Mouse (Mus musculus): Measurements from ENCODE around the gene Bri3. TPM values are rescaled to one million over a fixed set of nuclear protein-coding genes. Genes with fewer than 3 reads are reported as not detected.

Gene Bri3
- 126 and 150 TPM in 2 replicates for polyA plus RNA-seq (2016; fragmentation: Nextera tagmentation; extraction: Ambion mirVana)

- Histone ChIP-seq H3K27ac (no peak within 1 kb of the TSS), H3K9ac (no peak within 1 kb of the TSS), H3K4me1 (0 out of 2 replicates have a peak, but pooled peaks cover 2% of the 10 kb centered on the region), H3K4me3 (no peak within 1 kb of the TSS), H3K36me3 (no peaks in the 10 kb centered on the region), H3K4me2 (replicated peaks) (no peak within 1 kb of the TSS), H3K27me3 (no peaks in the 10 kb centered on the region), H3K9me3 (replicated peaks) (no peaks in the 10 kb centered on the region)
- WGBS, result 87% methylated on average over 7 of the region's 7 CpGs
- ATAC-seq (ENCODE audit: low FRiP score), result no peak
Observed at GRCm38 (mm10) chr5:144243901-144244487, at the start of gene Bri3. Gene Bri3, plus strand, starts transcription at chr5:144244437.

- Histone ChIP-seq H3K4me1 (peaks cover 6% of the 10 kb centered on the region), H3K9ac (no peak overlapping the region), H3K9me3 (replicated peaks) (no peaks in the 10 kb centered on the region), H3K27me3 (no peaks in the 10 kb centered on the region; the same call in 1 of the 2 replicates), H3K27ac (no peak overlapping the region), H3K36me3 (peaks cover 40% of the 10 kb centered on the region), H3K4me3 (no peak overlapping the region), H3K4me2 (replicated peaks) (no peak overlapping the region)
- WGBS, result 95% methylated on average over 8 of the region's 8 CpGs
- ATAC-seq (ENCODE audit: low FRiP score), result no peak
Observed at GRCm38 (mm10) chr5:144195567-144195966, 48.7 kb upstream of the Bri3 start.

GRCm38 (mm10) chr5:144200616-144201015 lies 43.6 kb upstream of the Bri3 start:
- Histone ChIP-seq H3K4me2 (replicated peaks) (no peak overlapping the region), H3K36me3 (peaks cover 67% of the 10 kb centered on the region), H3K27ac (no peak overlapping the region), H3K27me3 (no peaks in the 10 kb centered on the region), H3K4me3 (no peak overlapping the region), H3K9ac (no peak overlapping the region), H3K4me1 (no peaks in the 10 kb centered on the region), H3K9me3 (replicated peaks) (0 out of 2 replicates have a peak, but pooled peaks cover 9% of the 10 kb centered on the region)
- whole genome bisulfite sequencing, result 90% methylated on average over 11 of the region's 11 CpGs
- no peak for ATAC-seq (ENCODE audit: low FRiP score)

GRCm38 (mm10) chr5:144202430-144202829 lies 41.8 kb upstream of the Bri3 start:
- WGBS, result 96% methylated on average over 6 of the region's 6 CpGs
- H3K4me2 ChIP-seq (replicated peaks), result no peak overlapping the region

GRCm38 (mm10) chr5:144203398-144203959 lies 40.8 kb upstream of the Bri3 start:
- Histone ChIP-seq H3K27me3 (no peaks in the 10 kb centered on the region), H3K4me3 (no peak overlapping the region), H3K27ac (no peak overlapping the region), H3K4me2 (replicated peaks) (no peak overlapping the region), H3K36me3 (peaks cover 82% of the 10 kb centered on the region), H3K4me1 (no peaks in the 10 kb centered on the region), H3K9ac (no peak overlapping the region), H3K9me3 (replicated peaks) (0 out of 2 replicates have a peak, but pooled peaks cover 9% of the 10 kb centered on the region)
- 92% methylated on average over 10 of the region's 10 CpGs for WGBS
- ATAC-seq (ENCODE audit: low FRiP score), result no peak

More at GRCm38 (mm10) chr5:144202430-144202829, 41.8 kb upstream of the Bri3 start:
- no peaks in the 10 kb centered on the region for H3K27me3 ChIP-seq
- 0 out of 2 replicates have a peak, but pooled peaks cover 9% of the 10 kb centered on the region for H3K9me3 ChIP-seq (replicated peaks)
- no peak overlapping the region for H3K27ac ChIP-seq
- peaks cover 82% of the 10 kb centered on the region for H3K36me3 ChIP-seq
- H3K4me3 ChIP-seq, result no peak overlapping the region
- ATAC-seq (ENCODE audit: low FRiP score), result no peak
- H3K9ac ChIP-seq, result no peak overlapping the region
- H3K4me1 ChIP-seq, result no peaks in the 10 kb centered on the region

- WGBS, result 93% methylated on average over 12 of the region's 12 CpGs
- no peak overlapping the region for H3K4me3 ChIP-seq
- H3K9me3 ChIP-seq (replicated peaks), result 0 out of 2 replicates have a peak, but pooled peaks cover 9% of the 10 kb centered on the region
- no peak overlapping the region for H3K27ac ChIP-seq
- H3K9ac ChIP-seq, result no peak overlapping the region
- H3K36me3 ChIP-seq, result peaks cover 78% of the 10 kb centered on the region
- H3K4me1 ChIP-seq, result no peaks in the 10 kb centered on the region
- no peaks in the 10 kb centered on the region for H3K27me3 ChIP-seq
- no peak overlapping the region for H3K4me2 ChIP-seq (replicated peaks)
- ATAC-seq (ENCODE audit: low FRiP score), result no peak
Observed at GRCm38 (mm10) chr5:144204303-144204702, 39.9 kb upstream of the Bri3 start.

- WGBS, result 72% methylated on average over 10 of the region's 10 CpGs
- Histone ChIP-seq H3K36me3 (peaks cover 81% of the 10 kb centered on the region), H3K4me3 (no peak overlapping the region), H3K27me3 (no peaks in the 10 kb centered on the region), H3K27ac (no peak overlapping the region), H3K4me1 (no peaks in the 10 kb centered on the region), H3K9me3 (replicated peaks) (0 out of 2 replicates have a peak, but pooled peaks cover 9% of the 10 kb centered on the region), H3K4me2 (replicated peaks) (no peak overlapping the region), H3K9ac (no peak overlapping the region)
- ATAC-seq (ENCODE audit: low FRiP score), result no peak
Observed at GRCm38 (mm10) chr5:144204911-144205310, 39.3 kb upstream of the Bri3 start.

GRCm38 (mm10) chr5:144206069-144206468 lies 38.2 kb upstream of the Bri3 start:
- no peak for ATAC-seq (ENCODE audit: low FRiP score)
- Histone ChIP-seq H3K36me3 (peaks cover 83% of the 10 kb centered on the region), H3K9ac (no peak overlapping the region), H3K27me3 (no peaks in the 10 kb centered on the region), H3K4me1 (no peaks in the 10 kb centered on the region), H3K4me2 (replicated peaks) (no peak overlapping the region), H3K4me3 (no peak overlapping the region), H3K9me3 (replicated peaks) (0 out of 2 replicates have a peak, but pooled peaks cover 9% of the 10 kb centered on the region), H3K27ac (no peak overlapping the region)
- 94% methylated on average over 15 of the region's 15 CpGs for WGBS

GRCm38 (mm10) chr5:144207478-144207877 lies 36.8 kb upstream of the Bri3 start:
- WGBS, result 49% methylated on average over 11 of the region's 11 CpGs
- Histone ChIP-seq H3K9ac (no peak overlapping the region), H3K36me3 (peaks cover 85% of the 10 kb centered on the region), H3K9me3 (replicated peaks) (0 out of 2 replicates have a peak, but pooled peaks cover 4% of the 10 kb centered on the region), H3K4me1 (no peaks in the 10 kb centered on the region), H3K27me3 (no peaks in the 10 kb centered on the region), H3K4me3 (no peak overlapping the region), H3K27ac (no peak overlapping the region), H3K4me2 (replicated peaks) (no peak overlapping the region)
- ATAC-seq (ENCODE audit: low FRiP score), result peak; percentile 33; the same call in 1 of the 2 replicates

- no peaks in the 10 kb centered on the region for H3K9me3 ChIP-seq (replicated peaks)
- no peak for ATAC-seq (ENCODE audit: low FRiP score)
- no peaks in the 10 kb centered on the region for H3K4me1 ChIP-seq
- H3K27me3 ChIP-seq, result no peaks in the 10 kb centered on the region
- H3K9ac ChIP-seq, result no peak overlapping the region
- peaks cover 58% of the 10 kb centered on the region for H3K36me3 ChIP-seq
- H3K4me2 ChIP-seq (replicated peaks), result no peak overlapping the region
- WGBS, result 26% methylated on average over 7 of the region's 7 CpGs
- H3K27ac ChIP-seq, result no peak overlapping the region
- no peak overlapping the region for H3K4me3 ChIP-seq
Observed at GRCm38 (mm10) chr5:144214453-144214852, 29.8 kb upstream of the Bri3 start.

GRCm38 (mm10) chr5:144215992-144216391 lies 28.2 kb upstream of the Bri3 start:
- H3K9ac ChIP-seq, result no peak overlapping the region
- H3K36me3 ChIP-seq, result peaks cover 43% of the 10 kb centered on the region
- no peak for ATAC-seq (ENCODE audit: low FRiP score)
- H3K4me3 ChIP-seq, result no peak overlapping the region
- H3K9me3 ChIP-seq (replicated peaks), result no peaks in the 10 kb centered on the region
- H3K4me2 ChIP-seq (replicated peaks), result no peak overlapping the region
- no peaks in the 10 kb centered on the region for H3K27me3 ChIP-seq
- H3K4me1 ChIP-seq, result no peaks in the 10 kb centered on the region
- no peak overlapping the region for H3K27ac ChIP-seq
- WGBS, result 85% methylated on average over 2 of the region's 2 CpGs

- 95% methylated on average over 7 of the region's 7 CpGs for WGBS
- Histone ChIP-seq H3K4me3 (no peak overlapping the region), H3K27me3 (no peaks in the 10 kb centered on the region), H3K4me1 (peaks cover 14% of the 10 kb centered on the region), H3K27ac (no peak overlapping the region), H3K4me2 (replicated peaks) (no peak overlapping the region), H3K36me3 (peaks cover 26% of the 10 kb centered on the region), H3K9ac (no peak overlapping the region), H3K9me3 (replicated peaks) (no peaks in the 10 kb centered on the region)
- ATAC-seq (ENCODE audit: low FRiP score), result no peak
Observed at GRCm38 (mm10) chr5:144218061-144218460, 26.2 kb upstream of the Bri3 start.

- no peak overlapping the region for H3K9ac ChIP-seq
- H3K27ac ChIP-seq, result no peak overlapping the region
- 71% methylated on average over 12 of the region's 12 CpGs for WGBS
- no peaks in the 10 kb centered on the region for H3K9me3 ChIP-seq (replicated peaks)
- peaks cover 18% of the 10 kb centered on the region for H3K4me1 ChIP-seq
- H3K4me3 ChIP-seq, result no peak overlapping the region
- peaks cover 15% of the 10 kb centered on the region; the same call in 1 of the 2 replicates for H3K36me3 ChIP-seq
- H3K27me3 ChIP-seq, result no peaks in the 10 kb centered on the region
- no peak overlapping the region for H3K4me2 ChIP-seq (replicated peaks)
- ATAC-seq (ENCODE audit: low FRiP score), result no peak
Observed at GRCm38 (mm10) chr5:144219306-144219705, 24.9 kb upstream of the Bri3 start.
